Mouse (Mus musculus): ENCODE measurements at regions not wholly inside any gene's neighbourhood (a gene's known extent, or its start where the extent isn't known, plus 50 kb on each side); places are given as distances from the start of the nearest gene placed in this dataset.

- no peak for DNase-seq
- H3K4me3 ChIP-seq: no peak overlapping the region
- TF ChIP-seq CTCF (IDR thresholded peaks at IDR 0.05): no peak
- H3K27ac ChIP-seq: no peak overlapping the region
- intact Hi-C loops (cut with DNase I): no loop called here
Observed at GRCm38 (mm10) chr13:118193951-118194696, 192.3 kb upstream of the B430218F22Rik start.

DNA sequence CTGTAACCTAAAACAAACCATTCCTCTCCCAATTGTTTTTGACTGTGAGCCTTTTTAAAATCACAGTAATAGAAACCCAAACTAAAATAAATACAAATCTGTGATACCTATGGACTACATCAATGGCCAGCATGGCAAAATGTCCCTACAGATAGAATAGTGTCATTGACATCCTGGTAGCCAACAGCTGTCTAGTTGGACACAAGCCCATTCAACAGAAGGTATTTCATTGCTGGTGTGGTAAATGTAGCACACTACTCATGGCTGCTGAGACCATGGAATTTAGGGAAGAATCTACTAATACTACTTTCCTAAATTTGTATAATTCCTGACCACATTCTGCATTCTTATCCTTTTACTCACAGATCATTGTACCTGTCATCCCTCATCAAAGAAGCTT, 178.3 kb upstream of the B430218F22Rik start:
- DNase-seq: no peak
- TF ChIP-seq CTCF (IDR thresholded peaks at IDR 0.05): no peak
- intact Hi-C loops (cut with DNase I): no loop called here
- Histone ChIP-seq H3K4me3 (no peak overlapping the region), H3K27ac (no peak overlapping the region)

DNA sequence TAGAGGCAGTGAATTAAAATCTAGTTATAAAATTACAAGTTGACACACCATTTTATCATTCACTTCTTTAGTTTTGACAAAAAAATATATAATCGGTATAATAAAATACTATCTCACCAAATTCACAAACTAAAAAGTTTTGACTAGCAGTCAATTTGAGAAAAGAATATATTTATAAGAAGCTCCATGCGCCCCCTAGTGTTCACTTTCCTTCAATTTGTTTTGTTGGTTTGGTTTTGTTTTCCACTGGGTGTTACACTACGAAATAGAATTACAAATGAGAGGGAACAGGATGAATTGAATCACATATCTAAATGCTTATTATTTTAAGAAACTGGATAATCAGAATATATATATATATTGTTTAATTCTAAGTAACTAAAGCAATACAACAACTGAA, 159.1 kb upstream of the B430218F22Rik start:
- Histone ChIP-seq H3K27ac (no peak overlapping the region), H3K4me3 (no peak overlapping the region)
- peak; percentile 61 for TF ChIP-seq CTCF (IDR thresholded peaks at IDR 0.05)
- DNase-seq: no peak
- intact Hi-C loops (cut with DNase I): loop anchor here (5.0 kb wide), 1 partner anchor 895 kb away; no protein-coding TSS in a partner anchor

GRCm38 (mm10) chr13:118237968-118238367, 148.5 kb upstream of the B430218F22Rik start:
- no peak for TF ChIP-seq CTCF (IDR thresholded peaks at IDR 0.05)

GRCm38 (mm10) chr13:118244680-118245079, 141.8 kb upstream of the B430218F22Rik start:
- no peak overlapping the region for H3K4me3 ChIP-seq
- DNase-seq: no peak
- H3K27ac ChIP-seq: no peak overlapping the region
- no peak for TF ChIP-seq CTCF (IDR thresholded peaks at IDR 0.05)
- intact Hi-C loops (cut with DNase I): no loop called here

More at GRCm38 (mm10) chr13:118237968-118238367, 148.5 kb upstream of the B430218F22Rik start:
- Histone ChIP-seq H3K4me3 (no peak overlapping the region), H3K27ac (no peak overlapping the region)
- intact Hi-C loops (cut with DNase I): no loop called here
- no peak for DNase-seq

DNA sequence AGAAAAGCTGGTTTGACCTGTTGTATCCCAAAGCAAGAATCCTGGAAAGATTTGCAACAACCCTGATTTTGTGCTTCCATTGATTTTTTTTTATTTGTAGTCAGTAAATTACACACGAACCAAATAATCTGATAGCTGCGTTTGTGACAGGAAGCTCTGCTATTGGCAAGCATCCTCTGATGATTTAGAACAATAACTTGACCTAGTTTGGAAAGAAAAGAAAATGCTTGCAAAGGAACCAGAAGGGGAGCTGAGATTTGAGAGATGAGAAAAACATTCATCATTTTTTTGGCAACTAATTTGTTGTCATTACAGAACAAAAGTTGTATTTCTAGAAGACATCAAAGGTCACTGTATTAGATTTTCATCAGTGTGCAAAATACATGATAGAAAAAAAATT, 140.9 kb upstream of the B430218F22Rik start:
- no peak overlapping the region for H3K27ac ChIP-seq
- TF ChIP-seq CTCF (IDR thresholded peaks at IDR 0.05): no peak
- DNase-seq: no peak
- no peak overlapping the region for H3K4me3 ChIP-seq
- intact Hi-C loops (cut with DNase I): no loop called here

DNA sequence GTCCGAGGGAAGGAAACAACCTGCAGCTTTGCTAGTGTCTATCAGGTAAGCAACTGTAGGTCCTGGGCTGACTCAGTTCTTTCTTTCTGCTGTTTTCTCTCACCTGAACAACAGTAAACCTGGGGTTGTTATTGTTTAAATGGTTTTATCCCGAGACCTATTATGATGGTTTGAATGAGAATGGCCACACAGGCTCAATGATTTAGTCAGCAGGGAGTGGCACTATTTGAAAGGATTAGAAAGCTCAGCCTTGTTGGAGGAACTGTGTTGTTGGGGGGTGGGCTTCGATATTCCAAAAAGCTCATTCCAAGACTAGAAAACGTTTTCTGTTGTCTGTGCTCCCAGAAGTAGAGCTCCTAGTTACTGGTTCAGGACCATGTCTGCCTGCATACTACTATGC, 126.8 kb upstream of the B430218F22Rik start:
- Histone ChIP-seq H3K27ac (no peak overlapping the region), H3K4me3 (no peak overlapping the region)
- DNase-seq: no peak
- no peak for TF ChIP-seq CTCF (IDR thresholded peaks at IDR 0.05)
- intact Hi-C loops (cut with DNase I): no loop called here

GRCm38 (mm10) chr13:118262971-118263370, 123.5 kb upstream of the B430218F22Rik start:
- no peak for TF ChIP-seq CTCF (IDR thresholded peaks at IDR 0.05)
- DNase-seq: no peak
- intact Hi-C loops (cut with DNase I): no loop called here
- Histone ChIP-seq H3K4me3 (no peak overlapping the region), H3K27ac (no peak overlapping the region)

DNA sequence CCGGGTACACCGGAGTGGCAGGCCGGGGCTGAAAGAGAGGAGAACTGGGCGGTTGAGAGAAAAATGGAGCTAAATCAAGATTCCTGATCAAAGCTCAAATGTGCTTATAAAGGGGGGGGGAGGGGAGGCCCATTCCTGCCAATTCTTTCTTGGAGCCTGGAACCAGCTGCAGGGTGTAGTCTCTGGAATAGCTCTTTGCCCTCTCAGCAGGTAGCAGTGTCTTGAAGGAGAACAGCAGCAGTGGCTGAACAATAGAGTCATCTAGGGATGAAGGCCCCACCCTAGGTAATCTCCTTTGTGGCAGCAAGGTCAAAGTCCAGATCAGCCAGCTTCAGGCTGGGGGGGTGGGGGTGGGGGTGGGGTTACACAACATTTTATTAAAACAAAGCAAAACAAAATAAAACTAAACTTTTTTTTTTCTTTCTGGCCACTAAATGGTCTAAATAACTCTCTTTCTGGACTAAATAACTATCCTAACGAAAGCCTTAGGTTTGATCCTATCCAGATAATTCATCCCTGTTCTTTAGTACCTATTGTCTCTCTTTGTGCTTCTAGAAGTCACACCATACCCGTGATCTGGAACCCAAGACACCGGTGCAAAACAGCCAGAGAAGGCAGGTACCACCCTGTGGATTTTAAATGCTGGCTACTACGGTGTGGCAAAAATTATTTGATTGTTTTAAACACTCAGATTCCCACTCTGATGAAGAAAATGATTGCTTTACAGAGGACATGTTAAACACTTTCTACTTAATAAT, 120.5 kb upstream of the B430218F22Rik start:
- TF ChIP-seq CTCF (IDR thresholded peaks at IDR 0.05): no peak
- no peak overlapping the region for H3K4me3 ChIP-seq
- DNase-seq: no peak
- intact Hi-C loops (cut with DNase I): no loop called here
- no peak overlapping the region for H3K27ac ChIP-seq

- intact Hi-C loops (cut with DNase I): no loop called here
- no peak for TF ChIP-seq CTCF (IDR thresholded peaks at IDR 0.05)
- no peak for DNase-seq
- Histone ChIP-seq H3K27ac (no peak overlapping the region), H3K4me3 (no peak overlapping the region)
Observed at GRCm38 (mm10) chr13:118272904-118273303, 113.5 kb upstream of the B430218F22Rik start.

- no peak overlapping the region for H3K27ac ChIP-seq
- intact Hi-C loops (cut with DNase I): no loop called here
- no peak overlapping the region for H3K4me3 ChIP-seq
- DNase-seq: no peak
- TF ChIP-seq CTCF (IDR thresholded peaks at IDR 0.05): no peak
Observed at GRCm38 (mm10) chr13:118280956-118281355, 105.5 kb upstream of the B430218F22Rik start.

DNA sequence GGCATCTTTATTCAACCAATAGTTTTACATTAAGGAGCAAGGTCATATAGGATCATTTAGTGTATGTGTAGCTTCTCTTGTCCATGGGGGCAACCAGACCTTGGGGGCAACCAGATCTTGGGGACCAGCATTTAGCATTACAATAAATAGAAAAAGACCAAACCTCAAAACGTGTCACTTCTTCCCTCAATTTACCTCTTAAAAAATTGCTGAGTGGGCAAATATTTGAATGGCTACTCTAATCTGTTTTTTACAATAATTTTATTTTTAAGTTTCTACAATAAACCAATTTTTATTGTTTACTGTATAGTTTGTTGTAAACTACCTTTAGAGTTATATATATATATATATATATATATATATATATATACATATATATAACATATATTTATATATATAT, 92.7 kb upstream of the B430218F22Rik start:
- no peak overlapping the region for H3K27ac ChIP-seq
- H3K4me3 ChIP-seq: no peak overlapping the region
- no peak for TF ChIP-seq CTCF (IDR thresholded peaks at IDR 0.05)
- intact Hi-C loops (cut with DNase I): no loop called here
- DNase-seq: no peak

GRCm38 (mm10) chr13:118310080-118310479, 76.3 kb upstream of the B430218F22Rik start:
- TF ChIP-seq CTCF (IDR thresholded peaks at IDR 0.05): no peak
- intact Hi-C loops (cut with DNase I): no loop called here
- H3K4me3 ChIP-seq: no peak overlapping the region
- no peak overlapping the region for H3K27ac ChIP-seq
- no peak for DNase-seq

Data from gastrocnemius, adult 2 months (tissue).